2 mouse cellular contexts compared by ENCODE assay signal in the genomic region with DNA sequence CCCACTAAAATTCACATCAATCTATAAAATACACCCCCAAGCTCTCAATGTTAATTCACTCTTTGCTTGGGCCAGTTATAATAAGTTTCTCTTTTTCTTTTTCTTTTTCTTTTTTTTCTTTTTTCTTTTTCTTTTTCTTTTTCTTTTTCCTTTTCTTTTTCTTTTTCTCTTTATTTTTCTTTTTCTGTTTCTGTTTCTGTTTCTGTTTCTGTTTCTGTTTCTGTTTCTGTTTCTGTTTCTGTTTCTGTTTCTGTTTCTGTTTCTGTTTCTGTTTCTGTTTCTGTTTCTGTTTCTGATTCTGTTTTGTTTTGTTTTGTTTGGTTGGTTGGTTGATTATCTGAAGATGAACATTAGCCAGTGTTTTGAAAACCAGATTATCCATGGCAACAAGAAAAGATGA.
A peak's percentile ranks its signal among the peaks of the same experiment; 100 is the strongest.
DNase-seq lines count a peak whose midpoint lies in the region; TF ChIP-seq lines count a peak whose summit lies in the region.
"Not testable (repeated sequence)": the region's sequence is repeated elsewhere in the genome, so short reads cannot be mapped to it uniquely, and the experiment has no call there.

No protein-coding gene starts in this region.

- not testable (repeated sequence) for TF ChIP-seq EP300 in CH12.LX (IDR thresholded peaks at IDR 0.05; ENCODE audit: low read length)

- in situ Hi-C loops in CH12.LX (cut with MboI; ENCODE audit: low pct_ligation_motif_present, low pct_unique_long_range_greater_than_20kb, low sequenced_read_pairs), result not testable (repeated sequence)

- H3K4me1 ChIP-seq in CH12.LX (ENCODE audit: control insufficient read depth in 1 of 2, insufficient read depth in 2 of 2), result not testable (repeated sequence)

- not testable (repeated sequence) for H3K4me2 ChIP-seq in CH12.LX (ENCODE audit: insufficient read depth, low read depth, poor library complexity, severe bottlenecking)

- not testable (repeated sequence) for H3K27ac ChIP-seq in CH12.LX (ENCODE audit: insufficient read depth, low read depth)

- not testable (repeated sequence) for TF ChIP-seq RAD21 in CH12.LX (IDR thresholded peaks at IDR 0.05; ENCODE audit: low read depth, low read length)

- not testable (repeated sequence) for H3K9ac ChIP-seq in CH12.LX (ENCODE audit: insufficient read depth, low read depth)

- DNase-seq in CH12.LX (ENCODE audit: extremely low read depth), result not testable (repeated sequence)
- DNase-seq in induced T-regulatory cell, adult 2 months (ENCODE audit: low read depth), result peak; percentile 1

- H3K27me3 ChIP-seq in CH12.LX (replicated peaks), result not testable (repeated sequence)

- not testable (repeated sequence) for TF ChIP-seq POLR2A in CH12.LX (IDR thresholded peaks at IDR 0.05; ENCODE audit: low read depth, low read length)

- not testable (repeated sequence) for TF ChIP-seq CTCF in CH12.LX (conservative IDR thresholded peaks at IDR 0.05 in 1 of 2, IDR thresholded peaks at IDR 0.05 in 1 of 2; ENCODE audit: low read depth in 2 of 2, low read length in 2 of 2)

- not testable (repeated sequence) for H3K79me2 ChIP-seq in CH12.LX (replicated peaks; ENCODE audit: control insufficient read depth, extremely low read depth, insufficient read depth, poor library complexity, severe bottlenecking)

- dilution Hi-C loops in CH12.LX (cut with MboI; ENCODE audit: extremely low pct_ligation_motif_present, extremely low pct_unique_long_range_greater_than_20kb, low sequenced_read_pairs), result not testable (repeated sequence)

- not testable (repeated sequence) for H3K4me3 ChIP-seq in CH12.LX (replicated peaks in 1 of 3; ENCODE audit: low read depth in 2 of 3, low read length in 2 of 3, poor library complexity in 1 of 3)

- H3K36me3 ChIP-seq in CH12.LX (replicated peaks in 1 of 2; ENCODE audit: control insufficient read depth in 1 of 2, insufficient read depth in 1 of 2, low read length in 1 of 2), result not testable (repeated sequence)

- not testable (repeated sequence) for H3K9me3 ChIP-seq in CH12.LX (replicated peaks; ENCODE audit: low read length)

TF ChIP-seq in CH12.LX, 34 proteins besides CTCF, POLR2A, EP300 and RAD21:
- peak; percentile 94 for TF ChIP-seq ETS1 (conservative IDR thresholded peaks at IDR 0.05; ENCODE audit: low read depth, low read length)
- 0 out of 2 replicates have a peak, but pooled peaks have one; percentile 14 for TF ChIP-seq IRF4 (IDR thresholded peaks at IDR 0.05; ENCODE audit: low read depth, low read length)
TF ChIP-seq in CH12.LX: peak in this region for 2; not testable (repeated sequence) for 32.
